Mouse (Mus musculus) midbrain, embryonic 12.5 days (tissue): ENCODE results near the gene Pim3. TPM values are rescaled to one million over a fixed set of nuclear protein-coding genes. Genes with fewer than 3 reads are reported as not detected.
A peak's percentile ranks its signal among the peaks of the same experiment; 100 is the strongest.

ENCODE experiments used
- ATAC-seq: fragments of 200-750 bp; cut with Nextera tagmentation; 2 replicates; pipeline ENCODE4 v1.8.0; 2017; ENCODE audit warnings: low read depth, moderate TSS enrichment, moderate library complexity; ENCODE audit not compliant: low FRiP score
- H3K27ac ChIP-seq: fragments of 300-500 bp; sonication (generic); replicated peaks from 2 replicates; pipeline ENCODE4 v1.5.1; 2016; ENCODE audit warnings: mild to moderate bottlenecking
- H3K27me3 ChIP-seq: fragments of 300-500 bp; sonication (generic); 2 replicates; pipeline ENCODE4 v1.6.1; 2016; ENCODE audit warnings: mild to moderate bottlenecking
- H3K36me3 ChIP-seq: fragments of 300-500 bp; sonication (generic); 2 replicates; pipeline ENCODE4 v1.6.1; 2016
- H3K4me1 ChIP-seq: fragments of 300-500 bp; sonication (generic); 2 replicates; pipeline ENCODE4 v1.6.1; 2016
- H3K4me2 ChIP-seq: fragments of 300-500 bp; sonication (generic); replicated peaks from 2 replicates; pipeline ENCODE4 v1.6.1; 2016; ENCODE audit warnings: mild to moderate bottlenecking, moderate library complexity
- H3K4me3 ChIP-seq: fragments of 300-500 bp; sonication (generic); 2 replicates; pipeline ENCODE4 v1.5.1; 2016; ENCODE audit warnings: mild to moderate bottlenecking
- H3K9ac ChIP-seq: fragments of 300-500 bp; sonication (generic); replicated peaks from 2 replicates; pipeline ENCODE4 v1.6.1; 2016; ENCODE audit warnings: mild to moderate bottlenecking, moderate library complexity
- H3K9me3 ChIP-seq: fragments of 300-500 bp; sonication (generic); 2 replicates; pipeline ENCODE4 v1.6.1; 2016; ENCODE audit warnings: mild to moderate bottlenecking
- WGBS: fragments of 180-500 bp; shearing (Covaris S2); methylation state at CpG from one replicate; pipeline ENCODE4 v1.1.7; 2016; 5-methylcytosine and 5-hydroxymethylcytosine counted together
- polyA plus RNA-seq: library from polyadenylated mRNA; unstranded; fragments of >200 nt; fragmentation: Nextera tagmentation; extraction: Ambion mirVana; gene quantifications from 2 replicates; pipeline ENCODE4 v1.2.1, GENCODE M21; 2016

The Pim3 gene
- polyA plus RNA-seq, 1 experiment from 2014 or later, result 49.3 TPM

- no peak overlapping the region for H3K9ac ChIP-seq
- H3K9me3 ChIP-seq, result no peaks in the 10 kb centered on the region
- H3K27ac ChIP-seq, result no peak overlapping the region
- H3K36me3 ChIP-seq, result peaks cover 38% of the 10 kb centered on the region
- H3K4me2 ChIP-seq, result no peak overlapping the region
- H3K4me3 ChIP-seq, result no peak overlapping the region
- no peaks in the 10 kb centered on the region; the same call in 1 of the 2 replicates for H3K27me3 ChIP-seq
- peak; percentile 59 for ATAC-seq
- H3K4me1 ChIP-seq, result no peaks in the 10 kb centered on the region
- 27% methylated on average over 9 of the region's 9 CpGs for WGBS
Measured at GRCm38 (mm10) chr15:88827991-88828799, 33.8 kb upstream of the Pim3 start.

- Histone ChIP-seq H3K27ac (no peak overlapping the region), H3K9me3 (no peaks in the 10 kb centered on the region), H3K4me3 (no peak overlapping the region), H3K4me1 (no peaks in the 10 kb centered on the region), H3K9ac (no peak overlapping the region), H3K27me3 (no peaks in the 10 kb centered on the region; the same call in 1 of the 2 replicates), H3K4me2 (no peak overlapping the region), H3K36me3 (peaks cover 29% of the 10 kb centered on the region)
- 57% methylated on average over 17 of the region's 17 CpGs for WGBS
- ATAC-seq, result peak; percentile 82
Measured at GRCm38 (mm10) chr15:88828800-88829705, 32.9 kb upstream of the Pim3 start.

DNA sequence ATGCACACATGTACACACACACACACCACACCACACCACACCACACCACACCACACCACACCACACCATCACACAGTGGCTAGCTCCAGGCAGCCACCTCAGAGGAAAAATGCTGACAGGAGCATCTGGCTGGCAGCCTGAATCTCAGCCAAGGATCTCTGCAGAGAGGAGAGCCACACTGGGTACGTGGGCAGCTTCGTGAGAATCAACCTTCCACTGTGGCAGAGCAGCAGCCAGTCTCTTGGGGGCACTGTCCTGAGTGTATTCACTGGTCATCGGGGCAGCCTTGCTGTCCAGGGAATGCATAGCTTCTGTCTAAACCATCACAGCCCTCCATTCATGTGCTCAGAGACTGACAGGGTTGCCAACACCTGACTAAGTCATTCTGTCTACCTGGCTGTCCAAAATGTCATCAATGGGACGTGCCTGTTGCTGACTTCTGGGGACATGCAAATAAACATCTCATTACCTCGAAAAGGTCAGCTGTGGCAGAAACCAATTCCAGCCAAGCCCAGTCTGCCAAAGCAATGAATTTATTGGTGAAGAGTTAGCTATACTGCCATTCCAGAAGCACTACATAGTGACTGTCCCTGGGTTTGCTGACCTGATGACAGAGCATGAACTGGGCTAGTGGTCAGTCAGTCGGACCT is 32.1 kb upstream of the Pim3 start:
- ATAC-seq, result no peak
- Histone ChIP-seq H3K4me2 (no peak overlapping the region), H3K36me3 (peaks cover 21% of the 10 kb centered on the region), H3K27me3 (no peaks in the 10 kb centered on the region; the same call in 1 of the 2 replicates), H3K9ac (no peak overlapping the region), H3K9me3 (no peaks in the 10 kb centered on the region), H3K27ac (no peak overlapping the region), H3K4me3 (no peak overlapping the region), H3K4me1 (no peaks in the 10 kb centered on the region)
- 83% methylated on average over 6 of the region's 6 CpGs for WGBS

DNA sequence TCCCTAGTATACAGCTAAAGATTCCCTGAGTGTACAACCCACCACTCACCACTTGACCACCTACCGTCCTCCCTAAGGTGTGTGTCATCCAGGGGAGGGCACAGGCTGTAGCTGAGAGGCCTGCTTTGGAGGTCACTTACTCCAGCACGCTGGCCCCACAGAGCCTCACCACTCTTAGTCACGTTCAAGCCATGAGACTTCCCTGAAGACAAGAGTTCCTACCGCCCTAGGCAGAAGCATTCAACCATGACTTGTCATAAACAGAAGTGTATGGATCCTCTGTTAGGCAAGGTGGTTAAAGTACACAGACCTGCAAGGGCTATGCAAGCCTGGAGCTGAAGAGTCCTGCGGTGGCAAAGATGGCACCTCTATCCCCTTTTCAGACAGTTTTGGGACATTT is 31.3 kb upstream of the Pim3 start:
- H3K4me2 ChIP-seq, result no peak overlapping the region
- 83% methylated on average over 5 of the region's 5 CpGs for WGBS
- H3K9me3 ChIP-seq, result no peaks in the 10 kb centered on the region
- H3K27ac ChIP-seq, result no peak overlapping the region
- no peaks in the 10 kb centered on the region for H3K4me1 ChIP-seq
- H3K4me3 ChIP-seq, result no peak overlapping the region
- ATAC-seq, result no peak
- H3K27me3 ChIP-seq, result no peaks in the 10 kb centered on the region; the same call in 1 of the 2 replicates
- H3K9ac ChIP-seq, result no peak overlapping the region
- H3K36me3 ChIP-seq, result peaks cover 13% of the 10 kb centered on the region

DNA sequence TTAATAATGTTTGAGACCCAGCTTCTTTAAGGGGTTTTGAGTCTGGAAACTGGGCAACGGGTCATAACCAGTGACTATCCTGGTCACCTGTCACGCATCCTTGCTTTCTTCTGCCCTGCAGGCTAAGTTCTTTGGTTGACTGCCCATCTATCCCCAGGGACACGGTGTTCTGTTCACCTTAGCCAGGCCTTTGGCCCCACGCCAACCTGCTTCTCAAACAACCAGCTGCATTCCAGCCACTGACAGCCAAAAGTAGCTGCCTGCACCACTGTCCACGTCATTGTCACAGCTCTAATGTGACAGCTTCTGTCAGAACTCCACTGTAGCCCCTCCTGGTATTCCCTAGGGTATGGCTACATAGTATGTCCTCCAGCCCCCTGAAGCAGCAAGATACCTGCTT is 30.5 kb upstream of the Pim3 start:
- Histone ChIP-seq H3K36me3 (peaks cover 5% of the 10 kb centered on the region; the same call in 1 of the 2 replicates), H3K4me3 (no peak overlapping the region), H3K27me3 (peaks cover 5% of the 10 kb centered on the region; the same call in 1 of the 2 replicates), H3K9ac (no peak overlapping the region), H3K9me3 (no peaks in the 10 kb centered on the region), H3K27ac (no peak overlapping the region), H3K4me1 (no peaks in the 10 kb centered on the region), H3K4me2 (no peak overlapping the region)
- ATAC-seq, result no peak
- 68% methylated on average over 5 of the region's 5 CpGs for WGBS

- no peak overlapping the region for H3K4me3 ChIP-seq
- no peak for ATAC-seq
- no peak overlapping the region for H3K9ac ChIP-seq
- H3K4me2 ChIP-seq, result no peak overlapping the region
- WGBS, result 84% methylated on average over 9 of the region's 9 CpGs
- H3K27ac ChIP-seq, result no peak overlapping the region
- H3K36me3 ChIP-seq, result no peaks in the 10 kb centered on the region
- peaks cover 6% of the 10 kb centered on the region; the same call in 1 of the 2 replicates for H3K4me1 ChIP-seq
- H3K9me3 ChIP-seq, result no peaks in the 10 kb centered on the region
- H3K27me3 ChIP-seq, result peaks cover 10% of the 10 kb centered on the region; the same call in 1 of the 2 replicates
Measured at GRCm38 (mm10) chr15:88832536-88832935, 29.4 kb upstream of the Pim3 start.

- no peak overlapping the region for H3K4me3 ChIP-seq
- H3K9me3 ChIP-seq, result no peaks in the 10 kb centered on the region
- no peaks in the 10 kb centered on the region for H3K36me3 ChIP-seq
- H3K27ac ChIP-seq, result no peak overlapping the region
- H3K9ac ChIP-seq, result no peak overlapping the region
- peaks cover 25% of the 10 kb centered on the region for H3K4me1 ChIP-seq
- no peak for ATAC-seq
- H3K4me2 ChIP-seq, result no peak overlapping the region
- 86% methylated on average over 6 of the region's 6 CpGs for WGBS
- H3K27me3 ChIP-seq, result peaks cover 21% of the 10 kb centered on the region; the same call in 1 of the 2 replicates
Measured at GRCm38 (mm10) chr15:88836031-88836430, 26.0 kb upstream of the Pim3 start.

DNA sequence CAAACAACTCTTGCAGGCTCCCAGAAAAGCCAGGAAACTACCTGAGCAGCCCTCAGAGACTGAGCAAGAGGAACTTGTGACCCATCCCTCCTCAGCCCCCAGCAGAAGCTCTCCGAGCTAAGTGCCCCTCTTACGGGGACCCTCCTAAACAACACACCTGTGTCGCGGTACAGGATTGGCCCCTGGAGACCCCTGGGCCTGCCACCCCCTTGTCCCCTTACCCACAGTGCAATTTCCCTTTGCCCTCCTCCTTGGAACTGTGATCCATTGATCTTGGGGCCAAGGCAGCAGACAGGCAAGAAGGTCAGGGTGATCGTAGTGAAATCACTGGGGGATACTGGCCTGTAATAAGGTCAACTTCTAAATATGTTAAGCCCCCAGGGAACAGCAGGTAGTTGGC is 25.4 kb upstream of the Pim3 start:
- Histone ChIP-seq H3K27me3 (peaks cover 21% of the 10 kb centered on the region; the same call in 1 of the 2 replicates), H3K36me3 (no peaks in the 10 kb centered on the region), H3K9ac (no peak overlapping the region), H3K4me1 (peaks cover 25% of the 10 kb centered on the region), H3K9me3 (no peaks in the 10 kb centered on the region), H3K4me3 (no peak overlapping the region), H3K4me2 (peak overlapping the region; percentile 81; the same call in 1 of the 2 replicates), H3K27ac (no peak overlapping the region)
- 73% methylated on average over 5 of the region's 5 CpGs for WGBS
- no peak for ATAC-seq

DNA sequence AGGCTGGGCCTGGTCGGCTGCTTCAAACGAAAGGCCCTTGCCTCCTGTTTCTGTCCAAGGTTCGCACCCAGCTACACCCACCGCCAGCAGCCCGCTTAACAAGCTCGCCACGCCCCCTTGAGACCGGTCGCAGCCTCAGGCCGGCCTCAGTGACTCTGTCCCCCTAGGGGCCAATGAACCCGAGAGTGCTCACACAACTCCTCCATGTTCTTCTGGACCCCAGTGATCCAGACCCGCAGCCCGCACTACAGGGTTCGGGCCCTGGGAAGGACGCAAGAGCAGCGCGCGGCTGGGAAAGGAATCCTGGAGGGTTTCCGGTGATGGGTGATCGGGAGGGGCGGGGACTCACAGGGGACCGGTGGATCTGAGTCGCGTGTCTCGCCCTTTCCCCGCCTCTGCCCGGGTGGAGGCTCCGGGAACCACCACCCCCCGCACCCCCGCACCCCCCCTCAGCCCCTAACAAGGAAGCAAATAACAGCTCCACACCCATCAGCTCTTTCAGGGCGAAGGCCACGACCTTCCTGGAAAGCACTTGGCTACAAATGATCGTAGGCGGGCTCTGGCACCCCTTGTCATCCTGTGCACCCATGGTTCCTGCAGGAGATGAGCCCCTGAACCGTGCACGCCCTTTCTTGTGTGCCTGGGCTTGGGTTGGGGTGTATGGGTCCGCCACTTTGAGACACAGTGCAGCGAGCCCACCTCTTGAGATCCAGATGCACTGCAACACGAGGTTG is 24.6 kb upstream of the Pim3 start:
- H3K36me3 ChIP-seq, result no peaks in the 10 kb centered on the region
- H3K9me3 ChIP-seq, result no peaks in the 10 kb centered on the region
- peak overlapping the region; percentile 53 for H3K9ac ChIP-seq
- peaks cover 25% of the 10 kb centered on the region for H3K4me1 ChIP-seq
- under 1% methylated on average over 39 of the region's 39 CpGs for WGBS
- peak overlapping the region; percentile 45 for H3K4me3 ChIP-seq
- no peak overlapping the region for H3K27ac ChIP-seq
- peak overlapping the region; percentile 81 for H3K4me2 ChIP-seq
- peaks cover 26% of the 10 kb centered on the region; the same call in 1 of the 2 replicates for H3K27me3 ChIP-seq
- peak; percentile 42 for ATAC-seq

DNA sequence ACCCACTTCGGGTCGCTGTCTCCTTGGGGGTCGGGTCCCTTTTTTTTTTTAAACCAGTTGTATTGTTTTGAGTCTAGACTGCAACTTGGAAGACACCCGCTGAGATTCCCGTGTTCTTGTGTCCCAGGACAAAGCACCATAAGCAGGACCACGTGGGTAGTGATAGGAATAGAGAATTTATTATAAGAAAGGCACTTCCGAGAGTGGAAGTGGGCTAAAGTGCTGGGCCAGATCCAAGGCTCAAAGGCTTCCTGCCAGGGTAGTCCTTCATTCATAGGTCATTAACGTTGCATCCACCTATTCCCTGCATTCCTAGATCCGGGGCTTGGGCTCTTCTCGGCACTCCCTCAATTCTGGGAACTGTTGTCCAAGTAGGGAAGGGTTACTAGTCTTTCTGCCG is 24.0 kb upstream of the Pim3 start:
- Histone ChIP-seq H3K9ac (peak overlapping the region; percentile 53), H3K4me3 (peak overlapping the region; percentile 45), H3K27me3 (peaks cover 27% of the 10 kb centered on the region; the same call in 1 of the 2 replicates), H3K4me2 (peak overlapping the region; percentile 81), H3K27ac (no peak overlapping the region), H3K4me1 (peaks cover 25% of the 10 kb centered on the region), H3K36me3 (no peaks in the 10 kb centered on the region), H3K9me3 (no peaks in the 10 kb centered on the region)
- 2% methylated on average over 11 of the region's 11 CpGs for WGBS
- no peak for ATAC-seq

DNA sequence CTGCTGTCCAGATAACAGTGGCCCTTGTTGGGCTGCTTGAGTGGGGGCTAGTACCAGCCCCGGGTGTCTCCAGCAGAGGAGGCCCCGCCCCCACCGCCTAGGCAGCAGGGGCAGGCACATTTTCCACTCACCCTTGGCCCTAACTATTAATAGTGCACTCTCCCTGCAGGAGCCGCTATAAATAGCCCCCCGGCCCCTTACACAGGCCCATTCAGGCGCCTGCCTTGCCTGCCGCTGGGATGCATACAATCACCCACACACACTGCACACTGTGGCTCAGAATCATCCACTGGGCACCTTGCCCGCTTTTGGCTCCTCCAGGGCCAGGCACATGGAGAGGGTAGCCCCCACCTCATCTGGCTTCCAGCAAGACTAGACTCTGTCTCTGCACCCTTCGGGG is 22.7 kb upstream of the Pim3 start:
- H3K27ac ChIP-seq, result peak overlapping the region; percentile 4; the same call in 1 of the 2 replicates
- WGBS, result 42% methylated on average over 9 of the region's 9 CpGs
- no peaks in the 10 kb centered on the region for H3K9me3 ChIP-seq
- peaks cover 25% of the 10 kb centered on the region for H3K4me1 ChIP-seq
- H3K36me3 ChIP-seq, result no peaks in the 10 kb centered on the region
- no peak overlapping the region for H3K9ac ChIP-seq
- H3K4me3 ChIP-seq, result no peak overlapping the region
- peaks cover 27% of the 10 kb centered on the region; the same call in 1 of the 2 replicates for H3K27me3 ChIP-seq
- peak; percentile 20; the same call in 1 of the 2 replicates for ATAC-seq
- no peak overlapping the region for H3K4me2 ChIP-seq
